Mouse (Mus musculus) CD8-positive naive resting alpha-beta T cell, adult 57 days (primary cell): Measurements from ENCODE around the gene Slc17a7. TPM values are rescaled to one million over a fixed set of nuclear protein-coding genes. Genes with fewer than 3 reads are reported as not detected.

Experiments
- total RNA-seq: library from RNA; stranded (reverse); gene quantifications from one replicate; pipeline ENCODE4 v1.2.4, GENCODE M21; 2023

Slc17a7 gene
- total RNA-seq: not detected

DNA sequence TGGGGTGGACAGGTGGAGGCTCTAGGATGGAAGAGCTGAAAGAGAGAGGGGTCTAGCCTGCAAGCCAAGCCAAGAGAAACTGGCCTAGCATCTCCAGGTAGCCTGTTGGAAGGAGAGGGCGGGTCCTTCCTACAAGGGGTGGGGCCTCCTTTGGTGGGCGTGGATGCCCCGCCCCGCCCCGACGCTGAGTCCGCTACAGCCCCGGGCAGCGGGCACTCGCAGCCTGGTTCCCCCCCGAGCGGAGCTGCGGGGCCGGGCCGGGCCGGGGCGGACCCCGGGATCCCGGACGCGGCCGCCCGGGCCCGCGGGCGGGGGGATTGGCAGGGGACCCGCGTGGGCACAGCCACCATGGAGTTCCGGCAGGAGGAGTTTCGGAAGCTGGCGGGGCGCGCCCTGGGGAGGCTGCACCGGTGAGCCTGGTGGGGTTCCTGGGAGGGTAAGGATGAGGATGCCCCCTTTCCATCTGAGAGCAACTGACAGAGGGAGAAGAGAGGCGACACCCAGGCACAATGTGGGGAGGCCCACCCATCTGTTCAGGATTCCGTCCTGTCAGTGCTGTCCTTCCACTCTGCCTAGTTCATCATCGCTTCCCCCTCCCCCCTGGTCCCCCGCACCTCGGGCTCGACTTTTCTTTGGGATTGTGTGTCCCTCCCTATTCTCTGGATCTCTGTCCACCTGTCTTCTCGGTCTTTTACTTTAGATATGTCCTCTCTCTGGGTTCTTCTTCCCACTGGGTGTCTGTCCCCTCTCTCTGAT lies at the start of gene Slc17a7:
Gene Slc17a7, plus strand, starts transcription at position 215 of the 756 bp plus-strand sequence.

DNA sequence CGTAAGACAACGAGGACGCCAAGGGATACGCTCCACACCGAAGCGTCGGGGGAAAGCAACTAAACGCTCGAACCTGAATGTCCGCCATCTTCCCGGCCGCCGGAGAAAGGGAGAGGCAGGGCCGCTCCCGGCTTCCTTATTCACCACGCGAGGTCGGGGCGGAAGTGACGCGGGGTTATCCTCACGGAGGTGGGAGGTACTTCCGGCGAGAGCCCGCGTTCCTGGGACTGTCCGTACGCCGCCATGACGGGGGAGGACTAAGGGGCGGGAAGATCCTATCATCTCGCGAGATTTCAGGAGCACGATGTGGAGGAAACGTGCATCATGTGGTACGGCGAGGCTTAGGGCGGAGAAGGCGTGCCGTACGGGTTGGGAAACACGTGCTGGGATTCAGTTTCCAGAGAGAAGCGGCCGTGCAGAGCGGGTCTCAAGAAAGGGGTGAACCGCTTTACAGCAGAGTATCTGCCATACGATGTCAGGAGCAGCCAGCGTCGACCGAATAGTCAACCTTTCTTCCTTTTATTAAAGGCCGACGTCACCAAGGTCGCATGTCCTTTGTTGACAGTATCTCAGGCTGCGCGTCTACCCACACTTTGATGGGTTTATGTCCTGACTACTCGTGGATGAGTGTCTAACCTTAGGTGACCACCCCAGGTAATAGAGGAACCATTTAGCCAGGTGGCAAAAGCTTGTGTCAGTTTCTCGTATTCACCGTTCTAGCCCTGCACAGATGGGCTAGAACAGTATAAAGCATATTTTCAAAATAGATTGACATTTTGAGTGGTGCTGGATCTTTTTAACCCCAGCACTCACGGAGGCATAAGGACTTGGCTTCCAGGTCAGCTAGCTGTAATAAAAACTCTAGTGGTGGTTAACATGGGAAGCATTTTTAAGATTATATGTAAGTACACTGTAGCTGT lies 39.3 kb upstream of the Slc17a7 start, which contains the start of gene Rps11:
Gene Rps11, minus strand, starts transcription at position 216 of the 920 bp plus-strand sequence.

DNA sequence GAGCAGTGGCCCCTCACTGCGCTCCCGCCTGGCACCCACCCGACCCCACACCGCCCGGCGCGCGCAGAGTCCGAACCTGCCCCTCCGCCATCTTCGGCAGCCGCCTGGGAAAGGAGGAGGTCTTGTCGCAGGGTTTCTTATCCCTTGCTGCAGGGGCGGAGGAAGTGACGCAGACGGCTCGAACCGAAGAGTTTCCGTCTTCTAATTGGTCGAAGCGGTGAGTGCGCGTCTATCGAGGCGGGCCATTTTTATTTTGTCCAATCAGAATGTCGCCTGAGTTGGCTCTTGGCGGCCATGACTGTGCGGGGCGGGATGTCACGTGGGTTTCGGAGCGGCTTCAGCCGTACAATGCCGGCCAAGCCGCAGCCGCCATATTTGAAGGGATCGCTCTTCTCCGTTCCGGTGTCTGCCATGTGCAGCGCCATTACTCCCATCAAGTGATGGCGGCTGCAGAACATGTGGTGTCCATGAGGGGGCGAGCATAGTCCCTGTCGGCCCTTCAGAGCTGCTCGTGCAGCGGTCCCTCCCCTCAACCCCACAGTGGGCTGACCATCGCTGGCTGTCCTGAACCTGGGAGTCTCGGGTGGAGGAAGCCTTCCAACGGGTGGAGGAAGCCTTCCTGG lies 35.0 kb upstream of the Slc17a7 start, which contains the start of gene Rpl13a:
Gene Rpl13a, minus strand, starts transcription at position 138 of the 623 bp plus-strand sequence.

DNA sequence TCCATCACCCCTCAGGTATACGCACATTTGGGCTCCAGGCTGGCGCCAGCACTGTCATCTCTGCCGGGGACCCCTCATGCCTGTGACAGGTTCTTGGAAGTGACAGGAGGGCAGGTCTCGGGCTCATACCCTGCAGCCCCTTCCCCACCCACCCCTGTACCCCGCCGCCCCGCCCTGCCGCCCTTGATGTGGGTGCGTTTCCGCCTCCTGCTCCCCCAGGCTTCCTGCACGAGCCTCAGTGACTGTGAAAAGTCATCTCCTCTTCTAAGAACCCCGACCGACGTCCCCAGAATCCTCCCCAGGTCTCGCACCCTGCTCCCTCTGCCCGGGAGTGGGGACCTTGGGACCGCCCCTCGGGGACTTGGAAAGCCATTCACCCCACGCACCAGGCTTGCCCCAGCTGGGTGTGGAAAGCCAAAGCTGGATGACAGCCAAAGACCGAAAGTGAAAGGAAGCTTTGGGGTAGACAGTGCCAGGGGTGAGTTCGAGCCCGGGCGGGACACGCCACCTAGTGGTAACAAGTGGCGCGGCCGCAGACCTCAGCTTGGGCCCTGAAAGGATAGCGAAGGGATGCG lies 27.7 kb upstream of the Slc17a7 start, which contains the start of the genes Gm45713 and Flt3l:
Gene Gm45713, minus strand, starts transcription at position 239 of the 575 bp plus-strand sequence.
Gene Flt3l, minus strand, starts transcription at position 440 of the 575 bp plus-strand sequence.

DNA sequence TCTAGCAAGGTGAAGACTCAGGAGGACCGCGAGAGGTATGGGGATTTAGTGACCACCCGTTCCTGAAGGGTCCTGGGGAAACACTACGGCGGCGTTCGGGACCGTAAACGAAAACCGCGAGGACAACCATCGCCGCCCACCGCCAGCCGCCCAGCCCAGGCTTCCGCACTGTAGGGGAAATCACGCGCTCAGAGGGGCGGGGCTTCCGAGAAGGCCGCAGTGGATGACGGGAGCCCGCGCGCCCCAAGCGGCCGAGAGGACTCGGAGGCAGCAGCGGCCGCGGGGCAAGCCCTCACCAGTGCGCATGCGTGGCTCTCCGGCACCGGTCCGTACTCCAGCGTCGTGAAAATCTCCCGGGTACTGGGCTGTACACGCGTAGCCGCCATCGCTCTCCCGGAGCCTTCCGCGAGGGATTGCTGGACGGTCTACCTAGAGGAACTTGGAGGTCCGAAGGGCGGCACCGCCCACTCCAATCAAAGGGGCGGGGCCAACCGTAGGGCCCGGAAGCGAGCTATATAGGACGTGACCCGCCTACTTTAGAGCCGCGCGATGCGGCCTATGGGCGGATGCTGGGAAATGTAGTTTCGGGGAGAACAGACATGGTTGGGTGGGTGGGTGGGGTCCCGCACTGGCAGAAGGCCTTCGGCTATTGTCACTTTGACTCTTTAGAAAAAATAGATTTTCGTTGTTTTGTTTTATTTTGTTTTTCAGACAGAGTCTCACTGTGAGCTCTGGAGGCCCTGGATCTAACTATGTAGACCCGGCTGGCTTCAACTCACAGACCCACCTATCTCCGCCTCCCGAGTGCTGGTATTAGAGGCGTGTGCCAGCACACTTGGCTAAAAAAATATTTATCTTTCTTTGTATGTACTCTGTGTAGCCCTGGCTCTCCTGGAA lies 9.4 kb upstream of the Slc17a7 start, which contains the start of the genes Pih1d1 and Aldh16a1:
Gene Pih1d1, plus strand, starts transcription at position 208 of the 897 bp plus-strand sequence.
Gene Aldh16a1, minus strand, starts transcription at position 489 of the 897 bp plus-strand sequence.

DNA sequence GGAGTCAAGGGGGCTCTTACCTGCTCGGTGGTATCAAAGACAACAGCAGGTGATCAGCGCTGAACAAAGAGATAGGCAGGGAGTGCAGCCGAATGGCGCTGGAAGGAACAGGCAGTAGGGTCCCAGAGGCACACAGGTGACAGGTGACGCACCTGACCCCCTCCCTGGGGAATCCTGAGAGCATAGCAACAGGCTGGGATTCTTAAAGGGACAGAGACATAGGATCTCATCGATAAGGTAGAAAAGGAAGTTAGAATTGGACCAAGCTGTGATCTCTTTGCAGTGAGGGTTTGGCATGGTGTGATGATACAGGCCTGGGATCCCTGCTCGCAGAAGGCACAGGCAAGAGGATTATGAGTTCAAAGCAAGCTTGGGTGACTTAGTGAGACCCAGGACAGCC lies 15.7 kb downstream of the Slc17a7 start, which contains the start of gene Gfy:
Gene Gfy, minus strand, starts transcription at position 101 of the 400 bp plus-strand sequence.

DNA sequence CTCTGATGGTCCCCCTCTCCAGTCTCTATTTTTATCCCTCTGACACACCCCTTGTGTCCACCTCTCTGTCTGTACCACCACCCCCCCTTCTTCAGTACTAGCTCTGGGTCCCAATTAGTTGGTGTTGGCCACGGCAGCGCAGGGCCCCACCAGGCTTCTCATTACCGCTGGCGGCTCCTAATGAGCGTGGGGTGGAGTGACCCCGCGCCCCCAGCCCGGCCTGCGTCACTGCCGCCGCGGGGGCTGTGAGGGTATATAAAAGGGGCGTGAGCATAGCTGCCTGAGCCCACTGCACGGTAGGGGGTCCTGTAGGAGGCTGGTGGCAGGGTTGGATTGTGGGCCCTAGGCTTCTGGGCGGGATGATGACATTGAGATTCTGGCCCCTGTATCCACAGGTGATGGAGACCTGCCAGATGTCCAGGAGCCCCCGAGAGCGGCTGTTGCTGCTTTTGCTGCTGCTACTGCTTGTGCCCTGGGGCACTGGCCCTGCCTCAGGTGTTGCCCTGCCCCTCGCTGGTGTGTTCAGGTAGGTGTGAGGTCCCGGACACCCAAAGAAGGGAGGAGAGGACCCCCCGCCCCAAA lies 17.2 kb downstream of the Slc17a7 start, which contains the start of gene Pth2:
Gene Pth2, plus strand, starts transcription at position 100 of the 582 bp plus-strand sequence.

DNA sequence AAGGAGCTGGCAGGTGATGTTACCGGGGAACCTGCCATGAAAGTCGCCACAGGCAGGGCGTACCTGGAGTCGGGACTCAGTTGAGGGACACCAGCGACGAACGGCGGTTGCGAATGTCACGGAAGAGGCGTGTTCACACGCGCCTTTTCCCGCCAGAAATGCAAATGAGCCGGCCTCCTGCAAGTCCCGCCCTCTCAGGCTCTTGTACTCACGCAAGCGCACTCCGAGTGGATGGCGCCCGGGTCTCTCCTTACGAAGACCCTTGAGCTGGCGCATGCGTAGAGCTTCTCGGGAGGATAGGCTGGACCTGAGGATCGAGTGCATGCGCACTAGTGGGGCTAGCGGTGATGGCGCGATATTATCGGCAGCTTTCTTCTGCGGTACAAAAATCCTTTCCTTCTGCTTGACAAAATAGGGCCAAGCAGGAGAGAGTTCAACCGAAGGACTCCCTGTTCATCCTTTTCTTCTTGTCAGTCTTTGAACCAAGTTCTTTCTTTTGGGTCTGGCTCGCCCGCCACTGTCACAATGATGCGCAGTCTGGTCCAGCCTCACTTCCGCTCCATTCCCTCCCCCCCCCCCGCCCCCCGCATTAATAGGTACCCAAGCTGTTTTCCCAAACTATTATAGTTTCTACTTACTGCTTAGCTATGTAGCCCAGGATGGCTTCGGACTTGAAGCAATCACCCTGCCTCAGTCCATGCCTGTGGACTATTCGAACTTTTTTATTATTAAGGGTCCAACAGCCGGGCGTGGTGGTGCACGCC lies 40.8 kb downstream of the Slc17a7 start, which contains the start of gene Ccdc155:
Gene Ccdc155, minus strand, starts transcription at position 513 of the 764 bp plus-strand sequence.

DNA sequence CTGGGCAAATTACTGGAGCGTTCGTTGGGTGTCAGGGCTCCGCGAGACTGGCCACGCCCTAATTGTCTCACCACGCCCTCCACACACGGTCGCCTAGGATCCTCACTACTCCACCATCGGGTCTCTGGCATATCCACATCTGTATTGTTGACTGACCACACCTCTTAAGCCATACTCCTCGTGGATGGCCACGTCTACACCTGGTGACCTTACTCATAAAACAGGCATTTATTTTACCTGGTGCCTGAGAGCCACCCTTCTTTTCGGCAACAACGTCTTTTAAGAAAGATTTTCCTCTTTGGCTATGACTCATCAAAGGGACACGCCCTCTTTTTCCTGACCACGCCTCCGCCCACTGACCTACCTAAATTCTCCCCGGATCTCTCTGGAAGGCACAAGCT lies 48.1 kb downstream of the Slc17a7 start, which contains the start of gene Dkkl1:
Gene Dkkl1, minus strand, starts transcription at position 297 of the 401 bp plus-strand sequence.

DNA sequence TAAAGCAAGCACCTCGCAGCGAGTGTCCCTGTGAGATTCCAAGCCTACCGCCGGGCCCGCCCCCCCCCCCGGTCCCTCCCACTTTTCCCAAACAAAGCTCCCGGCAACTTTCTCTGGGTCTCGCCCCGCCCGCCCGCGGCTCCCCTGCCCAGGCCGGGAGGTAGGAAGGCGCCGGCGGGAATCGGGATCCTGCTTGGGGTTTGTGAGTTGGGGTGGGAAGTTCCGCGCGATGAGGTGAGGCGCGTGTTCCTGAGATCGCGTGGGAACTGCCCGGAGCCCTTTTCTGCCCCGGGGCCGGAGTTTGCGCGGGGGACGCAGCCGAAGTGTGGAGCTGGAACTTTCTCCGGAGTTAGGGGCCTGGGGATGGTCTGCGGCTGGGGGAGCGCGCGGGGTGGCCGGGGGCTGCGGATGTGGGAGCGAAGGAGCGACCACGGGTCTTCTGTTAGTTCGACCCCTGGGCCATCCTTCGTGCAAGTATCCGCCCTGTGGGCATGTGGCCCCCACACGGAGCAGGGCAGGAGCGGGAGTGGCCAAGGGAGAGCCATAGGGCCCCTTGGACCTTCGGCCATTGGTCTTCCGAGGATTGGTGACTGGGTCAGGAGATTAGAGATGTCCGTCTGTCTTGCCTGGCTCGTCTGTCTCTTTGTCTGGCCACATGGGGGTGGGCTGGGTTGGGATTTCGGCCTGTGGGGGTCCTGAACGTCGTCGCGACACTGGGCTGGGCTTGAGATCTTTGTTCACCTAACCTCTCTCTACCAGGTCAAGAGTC lies 52.1 kb downstream of the Slc17a7 start, which contains the start of gene Tead2:
Gene Tead2, plus strand, starts transcription at position 81 of the 769 bp plus-strand sequence.

Other genes with a start within 250 kb of the Slc17a7 start
- gene Ap2a1, start 234.5 kb upstream of the Slc17a7 start, total RNA-seq: 88.4 TPM
- gene Tsks, start 220.7 kb upstream of the Slc17a7 start, total RNA-seq: not detected
- not detected for gene Cpt1c, start 189.1 kb upstream of the Slc17a7 start, total RNA-seq
- 147 TPM for gene Prmt1, start 177.4 kb upstream of the Slc17a7 start, total RNA-seq
- gene Irf3, start 166.3 kb upstream of the Slc17a7 start, total RNA-seq: 127 TPM
- gene Bcl2l12, start 165.2 kb upstream of the Slc17a7 start, total RNA-seq: 20.4 TPM
- gene Scaf1, start 147.6 kb upstream of the Slc17a7 start, total RNA-seq: 77.3 TPM
- gene Rras, start 146.0 kb upstream of the Slc17a7 start, total RNA-seq: 11.4 TPM
- gene Prr12, start 111.1 kb upstream of the Slc17a7 start, total RNA-seq: 65.4 TPM
- gene Nosip, start 101.5 kb upstream of the Slc17a7 start, total RNA-seq: 59.3 TPM
- gene Prrg2, start 101.3 kb upstream of the Slc17a7 start, total RNA-seq: 1.7 TPM
- 28.4 TPM for gene Rcn3, start 71.7 kb upstream of the Slc17a7 start, total RNA-seq
- gene Fcgrt, start 60.1 kb upstream of the Slc17a7 start, total RNA-seq: 49.4 TPM
- 3,136 TPM for gene Rps11, start 39.5 kb upstream of the Slc17a7 start, total RNA-seq
- 5,943 TPM for gene Rpl13a, start 35.2 kb upstream of the Slc17a7 start, total RNA-seq
- 1.6 TPM for gene Gm45713, start 27.7 kb upstream of the Slc17a7 start, total RNA-seq
- gene Flt3l, start 27.5 kb upstream of the Slc17a7 start, total RNA-seq: 167 TPM
- 32.4 TPM for gene Pih1d1, start 9.6 kb upstream of the Slc17a7 start, total RNA-seq
- 60.3 TPM for gene Aldh16a1, start 9.4 kb upstream of the Slc17a7 start, total RNA-seq
- not detected for gene Gfy, start 15.6 kb downstream of the Slc17a7 start, total RNA-seq
- gene Pth2, start 17.0 kb downstream of the Slc17a7 start, total RNA-seq: not detected
- 0.83 TPM for gene Ccdc155, start 40.9 kb downstream of the Slc17a7 start, total RNA-seq
- gene Dkkl1, start 48.2 kb downstream of the Slc17a7 start, total RNA-seq: not detected
- gene Tead2, start 51.8 kb downstream of the Slc17a7 start, total RNA-seq: not detected
- gene Cd37, start 75.2 kb downstream of the Slc17a7 start, total RNA-seq: 321 TPM
- gene Slc6a16, start 77.1 kb downstream of the Slc17a7 start, total RNA-seq: not detected
- gene Slc6a21, start 113.6 kb downstream of the Slc17a7 start, total RNA-seq: not detected
- gene Trpm4, start 169.8 kb downstream of the Slc17a7 start, total RNA-seq: 7.7 TPM
- gene Hrc, start 171.3 kb downstream of the Slc17a7 start, total RNA-seq: not detected
- gene Ppfia3, start 203.1 kb downstream of the Slc17a7 start, total RNA-seq: 0.21 TPM
- 1.3 TPM for gene Lin7b, start 206.6 kb downstream of the Slc17a7 start, total RNA-seq
- gene Snrnp70, start 231.8 kb downstream of the Slc17a7 start, total RNA-seq: 624 TPM
- not detected for gene Kcna7, start 241.7 kb downstream of the Slc17a7 start, total RNA-seq
- gene Ntf5, start 249.7 kb downstream of the Slc17a7 start, total RNA-seq: not detected